Mouse (Mus musculus) stomach, postnatal 0 days (tissue): ENCODE data around the gene Mtg1.

Experiments used
- CTCF ChIP-seq: IDR thresholded peaks from 2 replicates; pipeline ENCODE4 v1.5.1; 2016; ENCODE audit warnings: antibody characterized with exemption, low read depth, mild to moderate bottlenecking, moderate library complexity
- EP300 ChIP-seq: optimal IDR thresholded peaks from 2 replicates; pipeline ENCODE3; 2016; ENCODE audit warnings: antibody characterized with exemption

GRCm38 (mm10) chr7:140164664-140165063 is 27.3 kb downstream of the Mtg1 start, which contains the start of gene Olfr522:
- no peak for TF ChIP-seq CTCF
- no peak for TF ChIP-seq EP300
